Mouse (Mus musculus) heart, postnatal 0 days (tissue): Measurements from ENCODE around the gene Wnt1. TPM values are rescaled to one million over a fixed set of nuclear protein-coding genes. Genes with fewer than 3 reads are reported as not detected.

Experiments used
- ATAC-seq: fragments of 200-750 bp; cut with Nextera tagmentation; 2 replicates; pipeline ENCODE4 v1.8.0; 2017; ENCODE audit warnings: low read depth, moderate number of reproducible peaks, moderate library complexity; ENCODE audit not compliant: insufficient read depth
- DNase-seq: peaks from one replicate; pipeline ENCODE4 v3.0.0-alpha.2; 2016; ENCODE audit warnings: low spot score
- H3K27ac ChIP-seq: fragments of 300-500 bp; sonication (generic); 2 replicates; pipeline ENCODE4 v1.5.1; 2014; ENCODE audit warnings: low read depth, mild to moderate bottlenecking
- H3K27me3 ChIP-seq: fragments of 300-500 bp; sonication (generic); 2 replicates; pipeline ENCODE4 v1.6.1; 2014; ENCODE audit warnings: low read length, mixed read lengths; ENCODE audit not compliant: control insufficient read depth, insufficient read depth
- H3K36me3 ChIP-seq: fragments of 300-500 bp; sonication (generic); replicated peaks from 2 replicates; pipeline ENCODE4 v1.6.1; 2014; ENCODE audit warnings: low read length, mixed read lengths; ENCODE audit not compliant: control insufficient read depth, insufficient read depth
- H3K4me1 ChIP-seq: fragments of 300-500 bp; sonication (generic); 2 replicates; pipeline ENCODE4 v1.6.1; 2014; ENCODE audit warnings: antibody characterized with exemption; ENCODE audit not compliant: control insufficient read depth, insufficient read depth
- H3K4me2 ChIP-seq: fragments of 300-500 bp; sonication (generic); 2 replicates; pipeline ENCODE4 v1.6.1; 2014; ENCODE audit warnings: low read depth, mild to moderate bottlenecking, low read length, moderate library complexity
- H3K4me3 ChIP-seq: fragments of 300-500 bp; sonication (generic); 2 replicates; pipeline ENCODE4 v1.5.1; 2014; ENCODE audit warnings: low read depth, low read length
- H3K9ac ChIP-seq: fragments of 300-500 bp; sonication (generic); replicated peaks from 2 replicates; pipeline ENCODE4 v1.6.1; 2014; ENCODE audit warnings: low read depth, low read length, mixed read lengths
- H3K9me3 ChIP-seq: fragments of 300-500 bp; sonication (generic); replicated peaks from 2 replicates; pipeline ENCODE4 v1.6.1; 2016; ENCODE audit warnings: low read length; ENCODE audit not compliant: control insufficient read depth
- CTCF ChIP-seq: IDR thresholded peaks from 2 replicates; pipeline ENCODE4 v1.5.1; 2016; ENCODE audit warnings: antibody characterized with exemption, control low read depth, low read depth
- EP300 ChIP-seq: IDR thresholded peaks from 2 replicates; pipeline ENCODE4 v1.6.1; 2016; ENCODE audit warnings: antibody characterized with exemption, low read depth
- WGBS: fragments of 180-500 bp; shearing (Covaris S2); extraction: QIAGEN DNeasy Blood & Tissue Kit; methylation state at CpG from one replicate; pipeline ENCODE4 v1.1.7; 2014; 5-methylcytosine and 5-hydroxymethylcytosine counted together
- polyA plus RNA-seq: library from polyadenylated mRNA; unstranded; fragments of >200 nt; fragmentation: Nextera tagmentation; extraction: Ambion mirVana; gene quantifications from 2 replicates; pipeline ENCODE4 v1.2.1, GENCODE M21; 2015
- total RNA-seq: library from RNA; depleted of rRNA; stranded (reverse); fragments of >200 nt; gene quantifications from 2 replicates; pipeline ENCODE4 v1.2.3, GENCODE M21; 2014; ENCODE audit warnings: low replicate concordance

Gene Wnt1
- total and polyA plus RNA-seq, 2 experiments from 2014 or later, result not detected

- Histone ChIP-seq H3K9me3 (no peaks in the 10 kb centered on the region), H3K4me2 (no peak overlapping the region), H3K36me3 (no peaks in the 10 kb centered on the region), H3K4me1 (peaks cover 12% of the 10 kb centered on the region), H3K9ac (no peak overlapping the region), H3K27ac (no peak overlapping the region), H3K4me3 (no peak overlapping the region), H3K27me3 (peaks cover 66% of the 10 kb centered on the region)
- ATAC-seq (no peak), DNase-seq (no peak)
- TF ChIP-seq CTCF (no peak), EP300 (no peak)
- WGBS, result 31% methylated on average over 15 of the region's 15 CpGs
These were observed 15.6 kb upstream of the Wnt1 start for GRCm38 (mm10) chr15:98774096-98774495.

GRCm38 (mm10) chr15:98775533-98775932 is 14.1 kb upstream of the Wnt1 start:
- H3K9ac ChIP-seq, result no peak overlapping the region
- peaks cover 78% of the 10 kb centered on the region for H3K27me3 ChIP-seq
- DNase-seq, result no peak
- no peak for TF ChIP-seq EP300
- no peak for TF ChIP-seq CTCF
- WGBS, result 18% methylated on average over 5 of the region's 5 CpGs
- H3K27ac ChIP-seq, result no peak overlapping the region
- H3K4me2 ChIP-seq, result no peak overlapping the region
- no peak for ATAC-seq
- H3K4me3 ChIP-seq, result no peak overlapping the region
- H3K36me3 ChIP-seq, result no peaks in the 10 kb centered on the region
- H3K4me1 ChIP-seq, result peaks cover 12% of the 10 kb centered on the region
- no peaks in the 10 kb centered on the region for H3K9me3 ChIP-seq

- Histone ChIP-seq H3K4me2 (peak overlapping the region; percentile 45), H3K27me3 (peaks cover 87% of the 10 kb centered on the region), H3K4me1 (peaks cover 12% of the 10 kb centered on the region), H3K36me3 (no peaks in the 10 kb centered on the region), H3K9me3 (no peaks in the 10 kb centered on the region), H3K27ac (no peak overlapping the region), H3K9ac (no peak overlapping the region), H3K4me3 (peak overlapping the region; percentile 28)
- TF ChIP-seq EP300 (no peak), CTCF (0 out of 2 replicates have a peak, but pooled peaks have one; percentile 7)
- DNase-seq (no peak), ATAC-seq (peak; percentile 35; the same call in 1 of the 2 replicates)
- WGBS, result 2% methylated on average over 62 of the region's 62 CpGs
These were observed 13.2 kb upstream of the Wnt1 start for GRCm38 (mm10) chr15:98776280-98777004.

- H3K27ac ChIP-seq, result no peak overlapping the region
- DNase-seq, result no peak
- no peak overlapping the region for H3K9ac ChIP-seq
- peak overlapping the region; percentile 52; the same call in 1 of the 2 replicates for H3K4me2 ChIP-seq
- WGBS, result 7% methylated on average over 19 of the region's 19 CpGs
- peaks cover 88% of the 10 kb centered on the region for H3K27me3 ChIP-seq
- no peaks in the 10 kb centered on the region for H3K9me3 ChIP-seq
- H3K4me3 ChIP-seq, result peak overlapping the region; percentile 37
- H3K36me3 ChIP-seq, result no peaks in the 10 kb centered on the region
- peaks cover 12% of the 10 kb centered on the region for H3K4me1 ChIP-seq
- no peak for ATAC-seq
- TF ChIP-seq EP300 (no peak), CTCF (no peak)
These were observed 12.5 kb upstream of the Wnt1 start for GRCm38 (mm10) chr15:98777005-98777616.

GRCm38 (mm10) chr15:98777762-98778161 is 11.9 kb upstream of the Wnt1 start, which contains the start of gene Wnt10b:
Gene Wnt10b, minus strand, starts transcription at chr15:98778150.
- H3K9ac ChIP-seq, result no peak within 1 kb of the TSS
- ATAC-seq, result no peak; the same call in 1 of the 2 replicates
- H3K4me1 ChIP-seq, result peaks cover 8% of the 10 kb centered on the region
- H3K27ac ChIP-seq, result no peak within 1 kb of the TSS
- peak within 1 kb of the TSS; percentile 37 for H3K4me3 ChIP-seq
- 1% methylated on average over 30 of the region's 33 CpGs for WGBS
- H3K27me3 ChIP-seq, result peaks cover 93% of the 10 kb centered on the region
- peak within 1 kb of the TSS; percentile 52 for H3K4me2 ChIP-seq
- H3K9me3 ChIP-seq, result no peaks in the 10 kb centered on the region
- TF ChIP-seq CTCF (no peak), EP300 (no peak)
- DNase-seq, result peak; percentile 19
- H3K36me3 ChIP-seq, result no peaks in the 10 kb centered on the region
